Mouse (Mus musculus): ENCODE data around the gene Lactbl1.

Gene Lactbl1

DNA sequence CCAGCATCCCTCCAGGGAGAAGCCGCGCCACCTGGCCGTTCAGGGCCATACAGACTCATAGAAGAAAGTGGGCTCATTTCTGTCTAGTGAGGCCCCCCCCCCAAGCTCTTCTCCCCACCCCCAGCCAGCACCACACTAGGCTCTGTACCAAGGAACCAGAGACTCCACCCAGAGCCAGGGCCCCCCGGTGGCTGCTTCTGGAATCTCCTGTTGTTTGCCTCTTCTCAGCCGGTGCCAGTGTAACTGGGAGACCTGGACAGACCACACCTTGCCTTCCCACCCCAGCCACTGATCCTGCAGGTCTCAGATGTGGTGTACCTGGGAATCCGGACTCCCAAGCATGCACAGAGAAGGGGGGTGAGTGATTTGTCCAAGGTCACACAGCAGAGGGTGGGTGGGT is 62.1 kb downstream of the Lactbl1 start:
- no peak for DNase-seq (ENCODE audit: low spot score)

DNA sequence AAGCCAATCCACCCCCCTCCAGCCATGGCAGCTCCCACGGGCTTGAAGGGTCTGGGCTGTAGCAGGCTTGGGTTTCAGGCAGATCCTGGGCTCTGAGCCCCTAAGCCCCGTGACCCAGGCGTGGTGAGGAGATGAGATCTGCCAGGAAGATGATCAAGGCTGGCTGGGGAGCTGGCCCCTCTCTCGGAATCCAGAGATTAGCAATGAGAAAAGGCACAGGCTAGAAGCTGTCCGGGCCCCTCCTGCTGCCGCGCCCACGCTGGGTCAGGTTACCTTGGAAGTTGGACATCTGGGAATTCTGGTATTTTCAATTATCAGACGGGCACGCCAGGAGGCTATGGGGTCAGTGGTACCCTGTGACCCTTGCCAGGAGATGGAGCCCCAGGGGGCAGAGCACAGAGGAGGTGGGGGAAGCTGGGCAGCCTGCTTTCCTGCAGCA is 63.0 kb downstream of the Lactbl1 start:
- DNase-seq (ENCODE audit: low spot score) = peak; percentile 36

DNA sequence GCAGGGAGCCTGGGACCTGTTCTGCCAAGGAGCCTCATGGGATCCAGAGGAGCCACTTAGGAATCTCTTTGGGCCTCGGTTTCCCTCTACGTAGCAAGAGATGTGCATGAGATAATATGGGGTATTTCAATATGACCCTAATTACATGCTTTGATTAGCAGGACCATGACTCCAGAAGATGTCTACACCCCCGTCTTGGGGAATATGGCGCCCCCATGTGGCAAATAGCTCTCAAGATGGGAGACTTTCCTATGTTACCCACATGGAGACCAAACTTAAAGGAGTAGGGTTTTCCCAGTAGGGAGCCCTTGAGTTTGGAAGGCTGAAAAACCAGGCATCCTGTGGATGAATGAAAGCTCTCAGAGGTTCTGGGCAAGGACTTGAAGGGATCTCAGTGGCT is 65.7 kb downstream of the Lactbl1 start:
- DNase-seq (ENCODE audit: low spot score) = no peak

All from urinary bladder, postnatal 14 days (tissue).